Mouse (Mus musculus): ENCODE measurements around the gene Ankrd11. TPM values are rescaled to one million over a fixed set of nuclear protein-coding genes. Genes with fewer than 3 reads are reported as not detected.

Ankrd11 gene
- polyA plus RNA-seq, 1 experiment: 99.7 TPM

- TF ChIP-seq CTCF (IDR thresholded peaks at IDR 0.05; ENCODE audit: extremely low read depth, insufficient read depth, low read length) (no peak), POLR2A (IDR thresholded peaks at IDR 0.05; ENCODE audit: extremely low read depth, insufficient read depth, low read length) (no peak)
- H3K4me3 ChIP-seq (ENCODE audit: insufficient read depth, low read length): no peak overlapping the region
- no peaks in the 10 kb centered on the region for H3K4me1 ChIP-seq (ENCODE audit: control insufficient read depth, insufficient read depth, low read length)
- no peak overlapping the region for H3K27ac ChIP-seq (ENCODE audit: insufficient read depth, low read length)
These were observed 205.9 kb downstream of the Ankrd11 start for GRCm38 (mm10) chr8:122836199-122836598.

GRCm38 (mm10) chr8:122834971-122835370 lies 207.1 kb downstream of the Ankrd11 start:
- TF ChIP-seq CTCF (IDR thresholded peaks at IDR 0.05; ENCODE audit: extremely low read depth, insufficient read depth, low read length): peak; percentile 87
- TF ChIP-seq POLR2A (IDR thresholded peaks at IDR 0.05; ENCODE audit: extremely low read depth, insufficient read depth, low read length): no peak
- H3K4me3 ChIP-seq (ENCODE audit: insufficient read depth, low read length): no peak overlapping the region
- no peak overlapping the region for H3K27ac ChIP-seq (ENCODE audit: insufficient read depth, low read length)
- no peaks in the 10 kb centered on the region for H3K4me1 ChIP-seq (ENCODE audit: control insufficient read depth, insufficient read depth, low read length)

- Histone ChIP-seq H3K4me1 (ENCODE audit: control insufficient read depth, insufficient read depth, low read length) (no peaks in the 10 kb centered on the region), H3K4me3 (ENCODE audit: insufficient read depth, low read length) (no peak overlapping the region), H3K27ac (ENCODE audit: insufficient read depth, low read length) (no peak overlapping the region)
- TF ChIP-seq CTCF (IDR thresholded peaks at IDR 0.05; ENCODE audit: extremely low read depth, insufficient read depth, low read length) (no peak), POLR2A (IDR thresholded peaks at IDR 0.05; ENCODE audit: extremely low read depth, insufficient read depth, low read length) (no peak)
These were observed 207.7 kb downstream of the Ankrd11 start for GRCm38 (mm10) chr8:122834416-122834815.

Other genes with a start within 250 kb of the Ankrd11 start
- gene Cdh15, start 194.3 kb downstream of the Ankrd11 start, polyA plus RNA-seq (2012; rRNA removed): 1.1 and 1.2 TPM in 2 replicates
- 76.9 and 93.5 TPM in 2 replicates for gene Spg7, start 20.7 kb upstream of the Ankrd11 start, polyA plus RNA-seq (2012; rRNA removed)
- 1,008 and 1,076 TPM in 2 replicates for gene Rpl13, start 60.1 kb upstream of the Ankrd11 start, polyA plus RNA-seq (2012; rRNA removed)
- 72.5 and 108 TPM in 2 replicates for gene Cpne7, start 75.1 kb upstream of the Ankrd11 start, polyA plus RNA-seq (2012; rRNA removed)
- gene Sult5a1, start 116.0 kb upstream of the Ankrd11 start, polyA plus RNA-seq (2012; rRNA removed): 0.10 and 0.87 TPM in 2 replicates
- not detected in 2 replicates for gene Dpep1, start 144.0 kb upstream of the Ankrd11 start, polyA plus RNA-seq (2012; rRNA removed)
- gene Chmp1a, start 170.5 kb upstream of the Ankrd11 start, polyA plus RNA-seq (2012; rRNA removed): 126 and 130 TPM in 2 replicates
- 8.4 and 9.7 TPM in 2 replicates for gene Spata33, start 170.6 kb upstream of the Ankrd11 start, polyA plus RNA-seq (2012; rRNA removed)
- gene Cdk10, start 182.6 kb upstream of the Ankrd11 start, polyA plus RNA-seq (2012; rRNA removed): 165 and 187 TPM in 2 replicates
- 59.6 and 69.8 TPM in 2 replicates for gene Spata2l, start 194.0 kb upstream of the Ankrd11 start, polyA plus RNA-seq (2012; rRNA removed)
- gene Zfp276, start 211.9 kb upstream of the Ankrd11 start, polyA plus RNA-seq (2012; rRNA removed): 28.4 and 30.9 TPM in 2 replicates
- gene Vps9d1, start 212.1 kb upstream of the Ankrd11 start, polyA plus RNA-seq (2012; rRNA removed): 111 and 112 TPM in 2 replicates

Measured in cortical plate, adult 2 months (tissue).